Mouse (Mus musculus): ENCODE measurements around the gene Hist1h2ah. TPM values are rescaled to one million over a fixed set of nuclear protein-coding genes. Genes with fewer than 3 reads are reported as not detected.
A peak's percentile ranks its signal among the peaks of the same experiment; 100 is the strongest.

Hist1h2ah gene
- total and polyA plus RNA-seq, 3 experiments = 2.3 to 628 (median 8.1) TPM

GRCm38 (mm10) chr13:21994896-21995295, 40.5 kb downstream of the Hist1h2ah start:
- Histone ChIP-seq H3K4me3 (replicated peaks in 1 of 3; ENCODE audit: low read depth in 2 of 3, low read length in 2 of 3, poor library complexity in 1 of 3) (peak overlapping the region; percentile 47 to 68 (median 56)), H3K27ac (ENCODE audit: insufficient read depth, low read depth) (no peak overlapping the region), H3K9ac (ENCODE audit: insufficient read depth, low read depth) (peak overlapping the region; percentile 7; the same call in 1 of the 2 replicates), H3K27me3 (replicated peaks) (peaks cover 25% of the 10 kb centered on the region), H3K36me3 (replicated peaks in 1 of 2; ENCODE audit: control insufficient read depth in 1 of 2, insufficient read depth in 1 of 2, low read length in 1 of 2) (no peaks in the 10 kb centered on the region), H3K9me3 (replicated peaks; ENCODE audit: low read length) (peaks cover 8% of the 10 kb centered on the region), H3K4me1 (ENCODE audit: control insufficient read depth in 1 of 2, insufficient read depth in 2 of 2) (peaks cover 3 to 9% of the 10 kb centered on the region in 2 experiments), H3K4me2 (ENCODE audit: insufficient read depth, low read depth, poor library complexity, severe bottlenecking) (peak overlapping the region; percentile 31), H3K79me2 (replicated peaks; ENCODE audit: control insufficient read depth, extremely low read depth, insufficient read depth, poor library complexity, severe bottlenecking) (no peaks in the 10 kb centered on the region)
- DNase-seq (ENCODE audit: extremely low read depth) = no peak
- dilution Hi-C loops (cut with MboI; ENCODE audit: extremely low pct_ligation_motif_present, extremely low pct_unique_long_range_greater_than_20kb, low sequenced_read_pairs) (no loop called here), in situ Hi-C loops (cut with MboI; ENCODE audit: low pct_ligation_motif_present, low pct_unique_long_range_greater_than_20kb, low sequenced_read_pairs) (no loop called here)
- TF ChIP-seq CHD1 (IDR thresholded peaks at IDR 0.05; ENCODE audit: low read depth, low read length) (no peak), IRF4 (IDR thresholded peaks at IDR 0.05; ENCODE audit: low read depth, low read length) (no peak), UBTF (IDR thresholded peaks at IDR 0.05; ENCODE audit: low read depth, low read length) (no peak), KAT2A (IDR thresholded peaks at IDR 0.05; ENCODE audit: insufficient replicate concordance, low read length) (no peak), ZNF384 (IDR thresholded peaks at IDR 0.05; ENCODE audit: low read depth, low read length) (no peak), SIN3A (IDR thresholded peaks at IDR 0.05; ENCODE audit: low read length) (no peak; the same call in 1 of the 2 replicates), JUN (IDR thresholded peaks at IDR 0.05; ENCODE audit: insufficient read depth, low read depth, low read length) (no peak), MAFK (IDR thresholded peaks at IDR 0.05; ENCODE audit: insufficient replicate concordance, low read length) (no peak), POLR2AphosphoS2 (IDR thresholded peaks at IDR 0.05; ENCODE audit: low read depth, low read length) (no peak)

GRCm38 (mm10) chr13:21993957-21994738, 41.2 kb downstream of the Hist1h2ah start:
- in situ Hi-C loops (cut with MboI; ENCODE audit: low pct_ligation_motif_present, low pct_unique_long_range_greater_than_20kb, low sequenced_read_pairs) = no loop called here
- H3K4me2 ChIP-seq (ENCODE audit: insufficient read depth, low read depth, poor library complexity, severe bottlenecking) = peak overlapping the region; percentile 90
- H3K4me1 ChIP-seq (ENCODE audit: control insufficient read depth in 1 of 2, insufficient read depth in 2 of 2) = peaks cover 3 to 9% of the 10 kb centered on the region in 2 experiments
- H3K27me3 ChIP-seq (replicated peaks) = peaks cover 20% of the 10 kb centered on the region
- peak overlapping the region; percentile 23 to 56 (median 47) for H3K4me3 ChIP-seq (replicated peaks in 1 of 3; ENCODE audit: low read depth in 2 of 3, low read length in 2 of 3, poor library complexity in 1 of 3)
- dilution Hi-C loops (cut with MboI; ENCODE audit: extremely low pct_ligation_motif_present, extremely low pct_unique_long_range_greater_than_20kb, low sequenced_read_pairs) = no loop called here
- no peak overlapping the region for H3K9ac ChIP-seq (ENCODE audit: insufficient read depth, low read depth)
- H3K79me2 ChIP-seq (replicated peaks; ENCODE audit: control insufficient read depth, extremely low read depth, insufficient read depth, poor library complexity, severe bottlenecking) = no peaks in the 10 kb centered on the region
- TF ChIP-seq KAT2A (IDR thresholded peaks at IDR 0.05; ENCODE audit: insufficient replicate concordance, low read length) = 0 out of 2 replicates have a peak, but pooled peaks have one; percentile 23
- TF ChIP-seq E2F4 (IDR thresholded peaks at IDR 0.05; ENCODE audit: insufficient replicate concordance, low read depth, low read length) = peak; percentile 87
- TF ChIP-seq TBP (conservative IDR thresholded peaks at IDR 0.05; ENCODE audit: low read depth, low read length) = peak; percentile 100
- peak; percentile 54; the same call in 1 of the 2 replicates for TF ChIP-seq NRF1 (IDR thresholded peaks at IDR 0.05; ENCODE audit: low read depth, low read length)
- TF ChIP-seq MAFK (IDR thresholded peaks at IDR 0.05; ENCODE audit: insufficient replicate concordance, low read length) = peak; percentile 96
- no peak for TF ChIP-seq MXI1 (IDR thresholded peaks at IDR 0.05; ENCODE audit: low read depth, low read length)
- TF ChIP-seq USF1 (IDR thresholded peaks at IDR 0.05; ENCODE audit: low read depth, low read length) = no peak
- TF ChIP-seq MYC (IDR thresholded peaks at IDR 0.05; ENCODE audit: low read depth, low read length) = peak; percentile 75
- TF ChIP-seq ELF1 (IDR thresholded peaks at IDR 0.05; ENCODE audit: low read depth, low read length) = peak; percentile 93
- DNase-seq (ENCODE audit: extremely low read depth) = peak; percentile 84
- H3K9me3 ChIP-seq (replicated peaks; ENCODE audit: low read length) = peaks cover 8% of the 10 kb centered on the region
- H3K36me3 ChIP-seq (replicated peaks in 1 of 2; ENCODE audit: control insufficient read depth in 1 of 2, insufficient read depth in 1 of 2, low read length in 1 of 2) = no peaks in the 10 kb centered on the region
- no peak overlapping the region for H3K27ac ChIP-seq (ENCODE audit: insufficient read depth, low read depth)
